ENCODE assay signal across 13 mouse cellular contexts in the genomic region with DNA sequence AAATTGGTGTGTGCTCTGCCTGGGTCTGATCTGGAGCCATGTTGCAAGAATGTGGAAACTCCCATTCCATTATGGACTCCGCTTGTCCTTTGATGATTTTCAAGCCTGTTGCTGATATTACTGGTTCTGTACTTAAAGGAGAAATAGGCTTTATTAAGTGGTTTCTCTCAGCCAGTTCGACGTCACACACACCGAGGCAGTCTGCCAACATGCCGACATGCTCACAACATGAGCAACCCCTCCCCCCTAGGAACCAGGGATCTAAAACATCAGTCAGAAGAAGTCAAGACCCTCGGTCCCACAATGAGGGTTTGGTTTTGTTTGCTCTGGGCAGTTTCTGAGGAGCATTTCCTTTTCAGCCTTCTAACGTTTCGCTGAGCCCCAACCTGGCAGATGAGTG. TPM values are rescaled to one million over a fixed set of nuclear protein-coding genes. Genes with fewer than 3 reads are reported as not detected.
A peak's percentile ranks its signal among the peaks of the same experiment; 100 is the strongest.
DNase-seq lines count a peak whose midpoint lies in the region; ATAC-seq and TF ChIP-seq lines count a peak whose summit lies in the region.
"Had no signal": no experiment of that assay in that cellular context is flagged by ENCODE, and none has a peak within 500 bp of the region (broad histone marks: within the 10 kb centered on the region; RNA-seq: fewer than 3 reads in every experiment).

No protein-coding gene starts in this region.

- TF ChIP-seq POLR2A in testis, adult 2 months (IDR thresholded peaks at IDR 0.05; ENCODE audit: control insufficient read depth, low read depth, low read length): no peak

- H3K4me1 ChIP-seq in intestine, embryonic 16.5 days (ENCODE audit: control insufficient read depth, insufficient read depth, low read length): no peaks in the 10 kb centered on the region; the same call in 1 of the 2 replicates
- no peaks in the 10 kb centered on the region for H3K4me1 ChIP-seq in intestine, postnatal 0 days (replicated peaks; ENCODE audit: control insufficient read depth, insufficient read depth, low read length)
- H3K4me1 ChIP-seq in testis, adult 2 months (ENCODE audit: control insufficient read depth, insufficient read depth, low read length): no peaks in the 10 kb centered on the region
- H3K4me1 ChIP-seq in stomach, embryonic 16.5 days (ENCODE audit: control insufficient read depth, insufficient read depth, low read length): peaks cover 9% of the 10 kb centered on the region; the same call in 1 of the 2 replicates

- H3K36me3 ChIP-seq in intestine, embryonic 16.5 days (ENCODE audit: control insufficient read depth, insufficient read depth, low read length): 0 out of 2 replicates have a peak, but pooled peaks cover 3% of the 10 kb centered on the region
- peaks cover 14% of the 10 kb centered on the region; the same call in 1 of the 2 replicates for H3K36me3 ChIP-seq in intestine, postnatal 0 days (ENCODE audit: control insufficient read depth, insufficient read depth)
- no peaks in the 10 kb centered on the region; the same call in none of the 2 replicates for H3K36me3 ChIP-seq in testis, adult 2 months (ENCODE audit: control insufficient read depth, insufficient read depth, low read length)
- H3K36me3 ChIP-seq in stomach, embryonic 16.5 days (ENCODE audit: control insufficient read depth, insufficient read depth, low read length): peaks cover 4% of the 10 kb centered on the region; the same call in 1 of the 2 replicates

- H3K4me3 ChIP-seq in intestine, embryonic 16.5 days (ENCODE audit: low read length): no peak overlapping the region
- H3K4me3 ChIP-seq in intestine, postnatal 0 days (ENCODE audit: low read depth, low read length): no peak overlapping the region
- H3K4me3 ChIP-seq in testis, adult 2 months (ENCODE audit: control insufficient read depth, low read depth, low read length): no peak overlapping the region
- no peak overlapping the region for H3K4me3 ChIP-seq in stomach, embryonic 16.5 days (replicated peaks; ENCODE audit: low read length)
- H3K4me3 ChIP-seq: liver, embryonic 13.5 days; midbrain, embryonic 12.5 days; neural tube, embryonic 12.5 days had no signal

- no peak for ATAC-seq in intestine, embryonic 16.5 days
- no peak for ATAC-seq in intestine, postnatal 0 days
- no peak for ATAC-seq in stomach, embryonic 16.5 days (ENCODE audit: insufficient read depth, low FRiP score)

- no peaks in the 10 kb centered on the region for H3K27me3 ChIP-seq in intestine, embryonic 16.5 days (replicated peaks; ENCODE audit: control insufficient read depth, insufficient read depth, low read length)
- no peaks in the 10 kb centered on the region for H3K27me3 ChIP-seq in intestine, postnatal 0 days (replicated peaks; ENCODE audit: control insufficient read depth, insufficient read depth, low read length)
- H3K27me3 ChIP-seq in testis, adult 2 months (ENCODE audit: control insufficient read depth, insufficient read depth, low read length): no peaks in the 10 kb centered on the region
- H3K27me3 ChIP-seq in stomach, embryonic 16.5 days (ENCODE audit: control insufficient read depth, insufficient read depth, low read length): no peaks in the 10 kb centered on the region
- H3K27me3 ChIP-seq: liver, embryonic 13.5 days; midbrain, embryonic 12.5 days; neural tube, embryonic 12.5 days had no signal

- H3K4me2 ChIP-seq in intestine, embryonic 16.5 days (ENCODE audit: low read depth, low read length): no peak overlapping the region
- no peak overlapping the region for H3K4me2 ChIP-seq in intestine, postnatal 0 days (replicated peaks; ENCODE audit: low read depth)
- no peak overlapping the region for H3K4me2 ChIP-seq in stomach, embryonic 16.5 days (ENCODE audit: low read depth, low read length)
- H3K4me2 ChIP-seq: liver, embryonic 13.5 days; midbrain, embryonic 12.5 days; neural tube, embryonic 12.5 days had no signal

- DNase-seq in embryo, embryonic 10 days (ENCODE audit: low spot score): peak; percentile 29
- DNase-seq in embryo, embryonic 9.5 days (ENCODE audit: extremely low spot score): no peak
- no peak for DNase-seq in testis, postnatal 10 days (ENCODE audit: low spot score)
- DNase-seq in thymus, postnatal 4 days: no peak
- DNase-seq: kidney, adult 2 months; layer of hippocampus, postnatal 36 days; liver, embryonic 13.5 days had no signal

- 51% methylated on average over 8 of the region's 8 CpGs for WGBS in intestine, embryonic 16.5 days
- WGBS in intestine, postnatal 0 days: 64% methylated on average over 8 of the region's 8 CpGs
- 43% methylated on average over 8 of the region's 8 CpGs for WGBS in stomach, embryonic 16.5 days

- H3K9me3 ChIP-seq in intestine, embryonic 16.5 days (ENCODE audit: control insufficient read depth, low read length): no peaks in the 10 kb centered on the region
- H3K9me3 ChIP-seq in intestine, postnatal 0 days (ENCODE audit: control insufficient read depth): no peaks in the 10 kb centered on the region
- no peaks in the 10 kb centered on the region for H3K9me3 ChIP-seq in stomach, embryonic 16.5 days (replicated peaks; ENCODE audit: control insufficient read depth, low read length)
- H3K9me3 ChIP-seq: liver, embryonic 13.5 days; midbrain, embryonic 12.5 days; neural tube, embryonic 12.5 days had no signal

- TF ChIP-seq CTCF in intestine, postnatal 0 days (IDR thresholded peaks at IDR 0.05; ENCODE audit: low read depth): no peak
- no peak for TF ChIP-seq CTCF in testis, adult 2 months (IDR thresholded peaks at IDR 0.05; ENCODE audit: control insufficient read depth, insufficient read depth, insufficient replicate concordance, low read depth, low read length)

- no peak overlapping the region for H3K9ac ChIP-seq in intestine, embryonic 16.5 days (ENCODE audit: low read depth, low read length)
- no peak overlapping the region for H3K9ac ChIP-seq in intestine, postnatal 0 days (ENCODE audit: low read depth, low read length)
- H3K9ac ChIP-seq in stomach, embryonic 16.5 days (ENCODE audit: low read length): no peak overlapping the region
- H3K9ac ChIP-seq: liver, embryonic 13.5 days; midbrain, embryonic 12.5 days; neural tube, embryonic 12.5 days had no signal

- peak overlapping the region; percentile 47 for H3K27ac ChIP-seq in intestine, embryonic 16.5 days (ENCODE audit: low read length)
- no peak overlapping the region; the same call in 1 of the 2 replicates for H3K27ac ChIP-seq in intestine, postnatal 0 days (ENCODE audit: low read depth, low read length)
- H3K27ac ChIP-seq in testis, adult 2 months (ENCODE audit: control insufficient read depth, insufficient read depth, low read depth, low read length): 0 out of 2 replicates have a peak overlapping the region, but pooled peaks have one; percentile 3
- peak overlapping the region; percentile 79; the same call in 1 of the 2 replicates for H3K27ac ChIP-seq in stomach, embryonic 16.5 days (ENCODE audit: low read length)
- H3K27ac ChIP-seq: liver, embryonic 13.5 days; midbrain, embryonic 12.5 days; neural tube, embryonic 12.5 days had no signal

RNA-seq across cellular contexts. Expression of gene Adcy5, which starts 45.5 kb away (rescaled TPM):
- 1.9 and 2.0 TPM in 2 replicates for polyA plus RNA-seq in intestine, embryonic 16.5 days (2015; fragmentation: Nextera tagmentation; extraction: Ambion mirVana)
- 1.8 and 2.0 TPM in 2 replicates for polyA plus RNA-seq in intestine, postnatal 0 days (2015; fragmentation: Nextera tagmentation; extraction: Ambion mirVana)
- polyA plus RNA-seq in testis, adult 2 months (2012; rRNA removed): 2.8 and 3.5 TPM in 2 replicates
- 3.0 TPM in 2 replicates for polyA plus RNA-seq in stomach, embryonic 16.5 days (2015; fragmentation: Nextera tagmentation; extraction: Ambion mirVana)
